Mouse (Mus musculus) bone marrow, adult 2 months (tissue): Measurements from ENCODE around the gene Ush1g.

Experiments
- CTCF ChIP-seq: fragments of 200-500 bp; IDR thresholded peaks from 2 replicates; pipeline ENCODE4 v1.5.1; 2011; ENCODE audit warnings: low read length, control low read depth; ENCODE audit not compliant: control insufficient read depth, insufficient read depth
- POLR2A ChIP-seq: fragments of 200-500 bp; IDR thresholded peaks from 2 replicates; pipeline ENCODE4 v1.6.1; 2011; ENCODE audit warnings: low read depth, mild to moderate bottlenecking, control low read depth, low read length, borderline replicate concordance; ENCODE audit not compliant: control insufficient read depth

- no peak for TF ChIP-seq CTCF
- no peak for TF ChIP-seq POLR2A
These were observed 23.7 kb upstream of the Ush1g start for GRCm38 (mm10) chr11:115345515-115345914.
